Mouse (Mus musculus): ENCODE measurements around the gene Rbm20. TPM values are rescaled to one million over a fixed set of nuclear protein-coding genes. Genes with fewer than 3 reads are reported as not detected.

Gene Rbm20
- polyA plus RNA-seq, 1 experiment from 2014 or later: 5.8 TPM

- H3K4me3 ChIP-seq: no peak overlapping the region
- no peaks in the 10 kb centered on the region for H3K36me3 ChIP-seq (ENCODE audit: poor library complexity, severe bottlenecking)
- 0 out of 2 replicates have a peak overlapping the region, but pooled peaks have one; percentile 2 for H3K9ac ChIP-seq
- peaks cover 95% of the 10 kb centered on the region for H3K4me1 ChIP-seq
- no peak for ATAC-seq
- H3K27me3 ChIP-seq: no peaks in the 10 kb centered on the region
- H3K27ac ChIP-seq: peak overlapping the region; percentile 36; the same call in 1 of the 2 replicates
- H3K4me2 ChIP-seq: peak overlapping the region; percentile 59
- 56% methylated on average over 4 of the region's 4 CpGs for WGBS
- H3K9me3 ChIP-seq (replicated peaks): no peaks in the 10 kb centered on the region
Observed at GRCm38 (mm10) chr19:53854978-53855377, 177.9 kb downstream of the Rbm20 start.

GRCm38 (mm10) chr19:53855781-53856180 is 178.7 kb downstream of the Rbm20 start:
- H3K4me1 ChIP-seq: peaks cover 87% of the 10 kb centered on the region
- no peak overlapping the region for H3K9ac ChIP-seq
- WGBS: 42% methylated on average over 5 of the region's 5 CpGs
- H3K27ac ChIP-seq: peak overlapping the region; percentile 11; the same call in 1 of the 2 replicates
- H3K36me3 ChIP-seq (ENCODE audit: poor library complexity, severe bottlenecking): no peaks in the 10 kb centered on the region
- no peak for ATAC-seq
- no peak overlapping the region for H3K4me3 ChIP-seq
- H3K27me3 ChIP-seq: 0 out of 2 replicates have a peak, but pooled peaks cover 2% of the 10 kb centered on the region
- no peaks in the 10 kb centered on the region for H3K9me3 ChIP-seq (replicated peaks)
- H3K4me2 ChIP-seq: peak overlapping the region; percentile 8

- peak overlapping the region; percentile 10; the same call in 1 of the 2 replicates for H3K9ac ChIP-seq
- no peak overlapping the region for H3K4me2 ChIP-seq
- H3K27me3 ChIP-seq: 0 out of 2 replicates have a peak, but pooled peaks cover 2% of the 10 kb centered on the region
- ATAC-seq: no peak
- H3K27ac ChIP-seq: peak overlapping the region; percentile 37; the same call in 1 of the 2 replicates
- peaks cover 77% of the 10 kb centered on the region for H3K4me1 ChIP-seq
- no peak overlapping the region for H3K4me3 ChIP-seq
- no peaks in the 10 kb centered on the region for H3K36me3 ChIP-seq (ENCODE audit: poor library complexity, severe bottlenecking)
- H3K9me3 ChIP-seq (replicated peaks): no peaks in the 10 kb centered on the region
- 59% methylated on average over 9 of the region's 9 CpGs for WGBS
Observed at GRCm38 (mm10) chr19:53856794-53857193, 179.7 kb downstream of the Rbm20 start.

GRCm38 (mm10) chr19:53857962-53858361 is 180.9 kb downstream of the Rbm20 start:
- no peak for ATAC-seq
- H3K4me2 ChIP-seq: no peak overlapping the region
- 0 out of 2 replicates have a peak, but pooled peaks cover 2% of the 10 kb centered on the region for H3K27me3 ChIP-seq
- H3K9me3 ChIP-seq (replicated peaks): no peaks in the 10 kb centered on the region
- H3K4me1 ChIP-seq: peaks cover 65% of the 10 kb centered on the region
- H3K4me3 ChIP-seq: no peak overlapping the region
- WGBS: 72% methylated on average over 6 of the region's 6 CpGs
- no peaks in the 10 kb centered on the region for H3K36me3 ChIP-seq (ENCODE audit: poor library complexity, severe bottlenecking)
- no peak overlapping the region for H3K9ac ChIP-seq
- peak overlapping the region; percentile 31; the same call in 1 of the 2 replicates for H3K27ac ChIP-seq

DNA sequence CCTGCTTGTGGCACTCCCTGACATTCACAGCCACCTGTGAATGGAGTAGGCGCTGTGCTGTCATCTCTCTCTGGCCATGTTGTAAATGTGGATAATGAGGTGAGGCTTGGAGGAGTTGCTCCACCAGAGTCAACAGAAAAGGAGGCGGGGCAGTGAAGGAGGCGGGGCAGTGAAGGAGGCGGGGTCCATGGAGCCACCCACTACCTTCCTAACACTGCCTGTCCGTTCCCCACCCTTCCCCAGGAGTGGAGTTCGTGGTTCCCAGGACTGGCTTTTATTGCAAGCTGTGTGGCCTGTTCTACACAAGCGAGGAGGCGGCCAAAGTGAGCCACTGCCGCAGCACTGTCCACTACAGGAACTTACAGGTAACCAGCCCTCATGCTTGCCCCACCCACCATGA is 182.0 kb downstream of the Rbm20 start:
- WGBS: 30% methylated on average over 9 of the region's 9 CpGs
- Histone ChIP-seq H3K4me1 (peaks cover 53% of the 10 kb centered on the region), H3K27ac (no peak overlapping the region), H3K9ac (no peak overlapping the region), H3K36me3 (ENCODE audit: poor library complexity, severe bottlenecking) (peaks cover 4% of the 10 kb centered on the region; the same call in 1 of the 2 replicates), H3K4me2 (no peak overlapping the region), H3K27me3 (0 out of 2 replicates have a peak, but pooled peaks cover 2% of the 10 kb centered on the region), H3K9me3 (replicated peaks) (no peaks in the 10 kb centered on the region), H3K4me3 (no peak overlapping the region)
- no peak; the same call in 1 of the 2 replicates for ATAC-seq

DNA sequence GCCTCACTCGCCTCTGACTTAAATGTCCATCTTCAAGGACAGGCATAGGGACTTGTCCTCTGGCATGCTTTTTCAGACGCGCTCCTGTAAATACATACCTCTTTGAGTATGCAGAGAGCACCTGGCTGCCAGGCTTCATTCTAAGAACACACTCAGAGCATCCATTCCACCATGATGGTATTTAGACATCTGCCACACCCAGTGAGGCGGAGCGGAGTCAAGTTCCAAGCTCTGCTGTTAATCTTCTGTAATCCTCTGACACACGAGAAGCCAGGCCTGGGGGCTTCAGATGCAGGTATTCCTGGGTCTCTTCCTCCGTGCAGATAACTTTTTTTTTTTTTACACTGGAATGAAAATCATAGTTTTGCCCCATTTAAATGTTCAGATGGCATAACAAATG is 182.5 kb downstream of the Rbm20 start:
- H3K4me3 ChIP-seq: no peak overlapping the region
- no peak overlapping the region for H3K27ac ChIP-seq
- peaks cover 49% of the 10 kb centered on the region for H3K4me1 ChIP-seq
- no peaks in the 10 kb centered on the region for H3K9me3 ChIP-seq (replicated peaks)
- H3K9ac ChIP-seq: no peak overlapping the region
- 55% methylated on average over 7 of the region's 7 CpGs for WGBS
- peaks cover 9% of the 10 kb centered on the region; the same call in 1 of the 2 replicates for H3K36me3 ChIP-seq (ENCODE audit: poor library complexity, severe bottlenecking)
- no peak overlapping the region for H3K4me2 ChIP-seq
- H3K27me3 ChIP-seq: 0 out of 2 replicates have a peak, but pooled peaks cover 2% of the 10 kb centered on the region
- ATAC-seq: no peak

- Histone ChIP-seq H3K9ac (no peak overlapping the region), H3K4me3 (no peak overlapping the region), H3K36me3 (ENCODE audit: poor library complexity, severe bottlenecking) (peaks cover 11% of the 10 kb centered on the region; the same call in 1 of the 2 replicates), H3K27ac (no peak overlapping the region), H3K27me3 (0 out of 2 replicates have a peak, but pooled peaks cover 2% of the 10 kb centered on the region), H3K4me2 (no peak overlapping the region), H3K4me1 (peaks cover 31% of the 10 kb centered on the region), H3K9me3 (replicated peaks) (no peaks in the 10 kb centered on the region)
- WGBS: 84% methylated on average over 7 of the region's 7 CpGs
- no peak for ATAC-seq
Observed at GRCm38 (mm10) chr19:53861346-53861745, 184.2 kb downstream of the Rbm20 start.

DNA sequence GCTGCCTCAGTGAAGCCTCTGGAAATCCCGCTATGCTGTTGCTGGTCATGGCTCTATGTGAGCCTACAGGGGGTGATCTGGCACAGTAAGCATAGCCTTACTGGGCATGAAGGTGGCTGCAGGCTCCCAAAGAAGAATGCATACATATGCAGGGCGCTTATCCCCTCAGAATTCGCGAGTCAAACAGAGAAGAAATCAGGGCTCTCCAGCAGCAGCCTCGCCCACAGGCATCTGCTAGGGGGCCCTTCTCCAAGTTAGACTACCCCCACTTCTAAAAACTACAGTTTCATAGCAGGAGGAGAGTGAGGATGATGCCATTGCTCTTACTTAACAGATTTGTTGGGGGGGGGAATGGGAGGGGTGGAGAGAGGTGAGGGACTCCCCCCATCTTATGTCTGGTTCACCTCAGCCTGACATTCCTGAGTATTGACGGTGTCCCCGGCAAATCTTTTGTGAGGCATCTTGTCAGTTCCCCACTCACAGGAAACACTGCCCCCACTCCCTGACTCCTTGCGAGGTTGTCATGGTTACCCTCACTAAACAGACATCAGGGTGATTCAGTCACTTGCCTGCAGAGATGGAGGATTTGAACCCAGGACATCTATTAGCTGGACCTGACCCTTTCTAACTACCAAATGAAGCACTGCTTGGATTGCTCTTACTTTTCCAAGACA is 185.6 kb downstream of the Rbm20 start:
- Histone ChIP-seq H3K27me3 (0 out of 2 replicates have a peak, but pooled peaks cover 2% of the 10 kb centered on the region), H3K4me3 (no peak overlapping the region), H3K4me1 (peaks cover 17% of the 10 kb centered on the region), H3K9ac (no peak overlapping the region), H3K36me3 (ENCODE audit: poor library complexity, severe bottlenecking) (peaks cover 11% of the 10 kb centered on the region; the same call in 1 of the 2 replicates), H3K4me2 (no peak overlapping the region), H3K9me3 (replicated peaks) (no peaks in the 10 kb centered on the region), H3K27ac (no peak overlapping the region)
- 68% methylated on average over 8 of the region's 8 CpGs for WGBS
- no peak for ATAC-seq

- H3K9ac ChIP-seq: no peak overlapping the region
- H3K4me3 ChIP-seq: no peak overlapping the region
- H3K9me3 ChIP-seq (replicated peaks): no peaks in the 10 kb centered on the region
- H3K36me3 ChIP-seq (ENCODE audit: poor library complexity, severe bottlenecking): peaks cover 11% of the 10 kb centered on the region; the same call in 1 of the 2 replicates
- H3K27ac ChIP-seq: no peak overlapping the region
- no peaks in the 10 kb centered on the region for H3K27me3 ChIP-seq
- ATAC-seq: no peak
- H3K4me1 ChIP-seq: no peaks in the 10 kb centered on the region
- no peak overlapping the region for H3K4me2 ChIP-seq
Observed at GRCm38 (mm10) chr19:53867238-53867637, 190.1 kb downstream of the Rbm20 start.

GRCm38 (mm10) chr19:53868125-53868524 is 191.0 kb downstream of the Rbm20 start:
- no peak overlapping the region for H3K9ac ChIP-seq
- no peak overlapping the region for H3K27ac ChIP-seq
- WGBS: 90% methylated on average over 6 of the region's 6 CpGs
- ATAC-seq: no peak
- no peak overlapping the region for H3K4me3 ChIP-seq
- H3K36me3 ChIP-seq (ENCODE audit: poor library complexity, severe bottlenecking): peaks cover 11% of the 10 kb centered on the region; the same call in 1 of the 2 replicates
- no peak overlapping the region for H3K4me2 ChIP-seq
- H3K27me3 ChIP-seq: no peaks in the 10 kb centered on the region
- no peaks in the 10 kb centered on the region for H3K9me3 ChIP-seq (replicated peaks)
- H3K4me1 ChIP-seq: no peaks in the 10 kb centered on the region

DNA sequence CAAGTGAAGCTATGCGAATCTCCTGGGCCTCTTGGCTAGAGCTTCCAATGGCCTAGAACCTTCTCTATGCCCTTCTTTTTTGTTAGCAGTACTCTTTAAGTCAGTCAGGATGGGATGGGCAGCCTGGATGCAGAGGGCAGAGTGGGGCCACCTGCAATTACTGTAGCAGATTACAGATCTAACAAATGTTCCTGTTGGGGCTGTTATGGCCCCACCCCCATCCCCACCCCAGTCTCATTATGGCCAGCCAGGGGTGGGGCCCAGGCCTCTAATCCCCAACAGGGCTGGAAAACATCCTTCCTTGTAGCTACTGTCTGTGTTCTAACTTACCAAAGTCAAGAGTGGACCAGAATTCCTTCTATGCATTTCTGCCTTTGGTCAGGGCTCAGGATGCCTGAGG is 191.7 kb downstream of the Rbm20 start:
- 100% methylated on average over 1 of the region's 1 CpGs for WGBS
- no peak overlapping the region for H3K4me3 ChIP-seq
- no peaks in the 10 kb centered on the region for H3K4me1 ChIP-seq
- H3K9ac ChIP-seq: no peak overlapping the region
- no peak for ATAC-seq
- no peak overlapping the region for H3K4me2 ChIP-seq
- no peak overlapping the region for H3K27ac ChIP-seq
- H3K27me3 ChIP-seq: no peaks in the 10 kb centered on the region
- H3K9me3 ChIP-seq (replicated peaks): no peaks in the 10 kb centered on the region
- H3K36me3 ChIP-seq (ENCODE audit: poor library complexity, severe bottlenecking): peaks cover 11% of the 10 kb centered on the region; the same call in 1 of the 2 replicates
